Mouse (Mus musculus) testis, adult 10 weeks (tissue): ENCODE measurements around the gene Stag2. TPM values are rescaled to one million over a fixed set of nuclear protein-coding genes. Genes with fewer than 3 reads are reported as not detected.

Source experiments
- polyA plus RNA-seq: library from polyadenylated mRNA; stranded (reverse); fragments of 350-450 nt; fragmentation: Illumina TruSeq; extraction: RNeasy Lipid Tissue Mini Kit (QIAGEN cat#74804); gene quantifications from one replicate; pipeline ENCODE4 v1.2.3, GENCODE M21; 2014; ENCODE audit warnings: low read depth, low replicate concordance

Gene Stag2
- polyA plus RNA-seq = 59.5 TPM

DNA sequence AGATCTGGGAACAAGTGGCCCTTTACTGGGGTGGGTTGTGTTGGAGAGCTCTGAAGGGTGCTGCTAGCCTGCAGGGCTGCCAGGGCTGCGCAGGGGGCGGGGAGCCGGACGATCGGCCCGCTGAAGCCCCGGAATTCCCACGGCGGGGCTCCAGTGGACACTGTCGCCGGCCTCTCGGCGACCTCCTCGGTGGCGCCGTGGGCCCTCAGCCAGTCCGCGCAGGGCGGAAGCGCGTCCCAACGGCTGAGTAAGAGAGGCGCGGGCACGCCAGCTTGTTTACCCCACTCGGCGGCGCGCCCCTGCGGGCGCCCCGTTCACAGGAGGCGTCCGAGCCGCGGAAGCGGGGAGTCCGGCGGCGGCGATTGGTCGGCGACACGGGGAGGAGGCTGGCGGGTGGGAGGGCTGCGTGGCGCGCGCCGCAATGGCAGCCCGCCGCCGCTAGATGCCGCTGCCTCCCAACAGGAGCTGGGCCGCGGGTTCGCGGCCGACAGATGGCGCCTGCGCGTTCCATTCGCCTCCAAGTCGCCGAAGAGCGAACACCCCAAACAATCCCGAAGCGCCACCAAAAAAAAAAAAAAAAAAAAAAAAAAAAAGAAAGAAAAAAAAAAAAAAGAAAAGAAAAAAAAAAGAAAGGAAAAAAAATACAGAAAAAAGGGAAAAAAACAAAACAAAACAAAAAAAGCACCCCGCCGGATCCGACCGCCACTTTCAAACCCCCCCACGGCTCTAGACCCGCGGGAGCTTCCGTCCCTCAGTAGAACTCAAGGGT is at the start of gene Stag2:
Gene Stag2, plus strand, starts transcription at position 530 of the 769 bp plus-strand sequence.

Other genes starting within 250 kb of the Stag2 start
- gene Thoc2, start 228.6 kb upstream of the Stag2 start, polyA plus RNA-seq = 53.7 TPM
- gene Xiap, start 89.6 kb upstream of the Stag2 start, polyA plus RNA-seq = 14.5 TPM